Mouse (Mus musculus) adrenal gland, adult 8-10 months (tissue): ENCODE results near the gene Ano9. TPM values are rescaled to one million over a fixed set of nuclear protein-coding genes. Genes with fewer than 3 reads are reported as not detected.

ENCODE experiments used
- DNase-seq: peaks from one replicate; pipeline ENCODE4 v3.0.0; 2022
- total RNA-seq, 4 experiments: library from RNA; stranded (reverse); gene quantifications; 2 replicates each; pipeline ENCODE4 v1.2.4; 2022

The Ano9 gene
- total RNA-seq, 4 experiments from 2014 or later = 0.21 TPM; not detected in 3

DNA sequence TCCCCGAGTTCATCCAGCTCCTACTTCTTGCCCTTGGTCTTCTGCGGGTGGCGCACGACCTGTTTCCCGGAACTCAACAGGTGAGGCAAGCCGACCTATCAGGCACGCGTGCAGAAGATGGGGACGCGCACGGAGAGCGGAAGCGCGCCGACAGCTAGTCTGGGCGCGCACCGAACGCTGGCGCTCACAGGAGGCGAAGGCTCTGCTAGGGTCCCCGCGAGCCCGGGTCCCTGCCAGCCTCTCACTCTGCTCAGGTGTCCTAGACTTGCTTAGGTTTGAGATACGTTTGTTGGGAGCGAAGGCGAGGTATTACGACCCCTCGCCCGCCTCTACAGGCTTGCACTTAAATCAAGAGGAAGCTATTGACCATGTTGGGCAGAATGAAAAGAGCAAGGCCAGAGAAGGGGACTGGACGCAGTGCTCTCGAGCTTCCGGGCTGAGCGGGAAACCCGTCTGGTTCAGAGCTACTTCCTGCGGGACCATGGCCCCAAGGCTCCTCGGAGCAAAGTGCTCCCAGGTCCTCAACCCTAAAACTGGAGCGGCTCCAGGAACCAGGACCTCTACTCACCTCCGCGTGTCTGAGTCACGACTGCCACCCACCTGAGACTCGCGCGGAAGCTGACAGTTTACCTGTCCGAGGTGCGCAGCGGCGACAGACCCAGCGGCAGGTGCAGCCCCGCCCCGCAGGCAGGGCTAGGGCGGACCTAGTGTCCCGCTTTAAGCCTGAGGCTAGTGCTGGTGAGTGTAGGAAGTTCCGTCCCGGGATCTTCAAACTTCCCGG, 17.5 kb downstream of the Ano9 start, which contains the start of gene Sigirr:
TSS of gene Sigirr (minus strand) at position 662 of the 781 bp plus-strand sequence.
- no peak for DNase-seq

DNA sequence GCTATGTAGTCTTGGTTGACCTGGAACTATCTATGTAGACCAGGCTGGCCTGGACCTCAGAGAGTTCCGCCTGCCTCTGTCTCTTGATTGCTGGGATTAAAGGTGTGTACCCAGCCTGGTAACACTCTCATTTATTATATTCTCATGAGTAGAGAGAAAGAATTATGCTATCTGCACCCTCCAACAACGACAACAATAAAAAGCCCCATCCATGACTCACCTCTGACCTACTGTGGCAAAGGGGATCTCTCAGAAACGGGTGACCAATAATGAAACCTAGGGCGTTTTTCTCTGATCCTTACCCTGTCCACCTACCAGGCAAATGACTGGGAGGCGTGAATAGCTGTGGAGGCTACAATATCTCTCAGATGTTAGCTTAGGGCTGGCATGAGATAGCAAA, 20.4 kb downstream of the Ano9 start:
- no peak for DNase-seq

DNA sequence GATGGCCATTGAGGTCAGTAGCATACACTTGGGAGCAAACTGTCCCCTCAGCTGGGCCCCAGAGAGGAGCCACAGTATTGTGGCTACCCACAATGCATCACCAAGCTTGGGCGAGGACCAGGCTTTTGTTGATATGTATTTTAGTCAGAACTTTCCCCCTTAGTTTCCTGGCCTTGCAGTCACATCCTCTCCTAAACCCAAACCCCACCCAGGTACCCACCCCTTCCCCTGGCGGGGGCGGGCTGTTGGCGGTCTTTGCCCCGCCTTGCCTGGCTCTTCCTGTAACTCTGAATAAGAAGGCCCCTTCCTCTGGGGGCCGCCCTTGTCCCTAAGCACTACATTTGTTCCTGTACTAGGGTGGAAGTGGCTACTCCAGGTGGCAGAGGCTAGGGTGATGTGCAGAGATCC, 21.0 kb downstream of the Ano9 start:
- DNase-seq = peak; percentile 57

DNA sequence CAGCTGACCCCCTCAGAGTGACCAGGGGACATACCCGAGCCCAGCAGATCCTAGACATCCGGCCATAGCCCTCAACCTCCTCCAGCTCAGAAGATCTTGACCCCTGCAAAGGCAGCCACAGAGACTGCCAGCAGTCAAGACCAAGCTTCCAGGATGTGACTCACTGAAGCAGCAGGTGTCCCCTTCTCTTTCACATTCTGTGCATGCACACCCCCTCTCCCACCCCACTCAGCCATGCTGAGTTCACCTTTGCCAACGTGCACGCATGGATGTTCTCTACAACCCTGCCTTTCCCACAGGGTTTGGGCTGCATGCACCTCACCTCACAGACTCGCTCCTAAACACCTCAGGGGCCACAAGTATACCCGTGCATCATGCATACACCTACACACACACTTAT, 21.6 kb downstream of the Ano9 start:
- DNase-seq = no peak

DNA sequence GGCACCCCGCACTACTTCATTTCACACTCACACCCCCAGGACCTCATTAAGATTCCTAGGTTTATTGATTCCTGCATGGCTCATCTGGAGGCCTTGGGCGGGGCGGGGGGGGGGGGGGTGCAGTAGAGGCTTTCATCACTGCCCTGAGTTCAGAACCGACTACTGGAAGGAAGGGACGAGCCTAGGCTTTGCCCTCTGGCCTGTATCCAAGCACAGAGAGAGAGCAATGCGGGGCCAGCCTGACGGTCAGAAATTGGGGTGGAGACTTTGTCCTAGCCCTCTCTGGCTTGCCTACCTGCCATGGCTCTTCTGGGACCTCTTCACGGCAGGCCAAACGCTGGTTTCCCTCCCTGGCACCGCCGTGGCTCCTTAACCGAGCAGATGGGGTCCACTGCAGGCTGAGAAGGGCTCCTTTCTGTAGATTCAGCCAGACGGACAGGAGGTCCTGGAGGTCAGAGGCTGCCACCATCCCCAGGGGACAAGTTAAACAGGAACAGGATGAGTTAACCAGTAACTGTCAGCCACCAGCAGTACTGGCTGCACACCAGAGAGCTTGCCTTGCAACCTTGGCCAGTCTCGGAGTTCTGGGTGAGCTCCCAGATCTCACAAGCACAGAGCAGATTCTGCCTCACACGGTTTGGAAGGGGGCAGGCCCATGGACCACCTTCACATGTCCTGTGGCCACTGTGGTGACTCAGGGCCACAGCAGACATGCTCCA, 23.0 kb downstream of the Ano9 start:
- no peak for DNase-seq

DNA sequence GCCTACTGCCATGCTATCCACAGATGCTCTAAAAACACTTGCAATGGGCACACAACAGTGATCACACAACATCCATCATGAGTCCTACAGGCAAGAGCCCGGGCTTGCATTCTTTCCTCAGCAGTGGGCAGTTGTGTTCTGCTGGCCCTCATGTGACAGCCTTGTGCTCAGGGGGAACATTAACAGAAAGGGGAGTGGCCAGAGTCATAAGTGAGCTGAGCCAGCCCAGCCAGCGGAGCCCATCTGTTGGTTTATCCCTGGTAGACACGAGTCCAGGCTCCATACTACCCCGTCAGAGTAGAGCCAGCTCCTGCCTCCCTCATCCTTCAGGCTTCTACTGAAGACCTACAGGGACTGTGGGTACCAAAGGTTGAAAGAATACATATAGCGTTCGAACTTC, 23.7 kb downstream of the Ano9 start:
- DNase-seq = no peak

DNA sequence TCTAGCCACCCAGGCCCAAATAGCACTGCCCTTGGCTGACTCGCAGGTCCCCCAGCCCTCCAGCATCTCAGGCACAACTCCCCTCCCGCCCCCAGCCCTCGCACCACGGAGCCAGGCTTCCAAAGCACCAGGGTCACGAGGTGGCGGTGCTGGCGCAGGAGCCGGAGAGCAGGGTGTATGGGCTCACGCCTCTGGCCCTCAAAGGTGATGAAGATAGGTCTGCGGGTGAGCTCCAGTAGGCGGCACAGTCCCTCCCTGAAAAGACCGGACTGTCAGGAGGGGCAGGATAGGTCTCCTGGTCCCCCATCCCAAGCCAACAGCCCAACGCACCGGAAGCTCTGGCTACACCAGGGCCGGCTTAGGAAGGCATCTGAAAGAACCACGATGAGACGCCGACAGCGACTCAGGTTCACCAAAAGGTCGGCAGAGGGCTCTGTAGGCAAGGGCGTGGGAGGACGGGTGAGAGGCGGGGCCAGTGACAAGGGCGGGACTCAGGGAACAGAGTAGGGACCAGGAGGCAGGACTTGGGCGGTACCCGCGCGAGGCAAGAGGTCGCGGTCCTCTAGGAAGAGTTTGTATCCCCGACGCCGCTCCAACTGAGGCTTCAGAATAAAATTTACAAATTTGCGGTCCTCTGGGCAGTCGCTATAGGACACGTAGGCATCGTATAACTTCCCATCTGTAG, 25.4 kb downstream of the Ano9 start:
- DNase-seq = peak; percentile 88

DNA sequence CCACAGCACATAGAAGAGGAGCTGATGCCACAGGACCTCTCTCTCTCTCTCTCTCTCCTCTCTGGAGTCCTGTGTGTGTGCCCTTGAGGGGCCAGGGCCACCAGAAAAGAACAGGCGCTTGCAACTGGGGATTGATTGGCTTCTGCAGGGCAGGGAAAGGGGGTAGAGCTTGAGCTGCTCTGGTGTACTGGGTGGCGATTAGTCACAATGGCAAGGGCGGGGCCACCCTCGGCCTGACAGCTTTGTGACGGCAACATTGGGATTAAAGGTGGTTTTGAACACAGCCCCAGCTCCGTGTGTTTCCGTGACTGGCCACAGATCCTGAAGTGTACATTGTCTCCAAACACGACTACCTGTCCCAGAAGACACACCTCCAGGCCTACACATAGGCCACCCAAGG, 27.4 kb downstream of the Ano9 start:
- DNase-seq = no peak

DNA sequence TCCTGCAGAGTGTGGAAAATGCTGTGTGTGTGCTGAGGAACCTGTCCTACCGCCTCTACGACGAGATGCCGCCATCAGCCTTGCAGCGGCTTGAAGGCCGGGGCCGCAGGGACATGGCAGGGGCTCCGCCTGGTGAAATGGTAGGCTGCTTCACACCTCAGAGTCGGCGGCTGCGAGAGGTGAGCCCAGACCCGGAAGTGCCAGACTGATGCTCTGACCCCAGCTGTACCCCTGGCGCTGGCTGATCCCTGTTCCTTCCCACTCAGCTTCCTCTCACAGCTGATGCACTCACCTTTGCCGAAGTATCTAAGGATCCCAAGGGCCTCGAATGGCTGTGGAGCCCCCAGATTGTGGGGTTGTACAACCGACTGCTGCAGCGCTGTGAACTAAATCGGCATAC, 29.1 kb downstream of the Ano9 start:
- DNase-seq = no peak

DNA sequence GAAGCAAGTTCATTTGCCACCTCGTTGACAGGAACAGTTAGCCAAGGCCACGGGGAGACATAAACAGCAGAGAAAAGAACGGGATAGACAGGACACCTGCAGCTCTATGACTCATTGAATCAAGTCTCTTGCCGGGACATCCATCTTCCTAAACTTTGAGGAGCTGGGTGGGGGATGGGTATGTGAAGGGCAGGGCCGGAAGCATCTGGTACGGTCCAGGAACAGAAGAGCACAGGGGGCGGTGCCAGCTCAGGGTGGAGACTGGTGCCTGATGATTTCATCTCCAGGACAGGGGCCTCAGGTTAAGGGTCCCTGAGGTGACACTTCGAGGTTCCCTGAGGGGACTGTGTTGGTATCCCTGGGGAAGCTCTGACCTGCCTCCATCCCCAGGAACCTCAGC, 29.7 kb downstream of the Ano9 start:
- no peak for DNase-seq

DNA sequence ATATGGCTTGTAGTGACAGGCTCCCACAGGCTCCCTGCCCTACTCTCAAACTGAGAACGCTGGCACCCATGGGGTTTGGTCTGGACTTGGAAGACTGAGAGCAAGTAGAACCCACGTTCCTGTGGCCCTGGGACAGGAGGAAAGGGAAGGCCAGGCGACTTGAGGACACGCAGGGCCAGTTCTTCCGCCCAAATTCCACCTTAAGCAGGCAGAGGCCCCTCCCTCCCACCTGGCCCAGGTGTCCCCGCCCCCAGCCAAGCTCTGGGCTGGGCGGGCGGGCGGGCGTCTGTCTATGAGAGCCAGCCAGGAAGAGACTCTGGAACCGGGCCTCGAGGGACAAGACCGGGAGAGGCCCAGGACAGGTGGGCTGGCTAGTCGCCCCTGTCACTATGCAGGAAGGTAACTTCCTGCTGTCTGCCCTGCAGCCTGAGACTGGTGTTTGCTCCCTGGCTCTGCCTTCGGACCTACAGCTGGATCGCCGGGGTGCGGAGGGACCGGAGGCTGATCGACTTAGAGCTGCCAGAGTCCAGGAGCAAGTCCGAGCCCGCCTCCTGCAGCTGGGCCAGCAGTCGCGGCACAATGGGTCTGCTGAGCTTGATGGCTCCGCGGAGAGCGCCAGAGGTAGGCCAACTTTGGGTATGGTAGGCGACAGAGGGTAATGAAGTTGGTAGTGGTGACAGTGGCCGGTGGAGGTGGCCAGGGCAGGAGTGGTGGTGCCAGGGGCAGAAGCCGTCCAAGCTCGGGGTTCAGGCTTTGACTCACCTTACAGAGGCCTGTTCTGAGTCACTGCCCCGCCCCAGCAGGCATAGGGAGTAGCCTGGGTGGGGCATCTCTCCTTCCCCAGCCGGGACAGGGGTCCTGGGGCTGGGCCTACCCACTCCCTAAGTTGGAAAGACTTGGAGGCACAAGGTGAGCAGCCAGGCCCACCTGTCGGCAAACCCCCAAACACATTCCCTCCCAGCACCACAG, 37.8 kb downstream of the Ano9 start:
- no peak for DNase-seq

DNA sequence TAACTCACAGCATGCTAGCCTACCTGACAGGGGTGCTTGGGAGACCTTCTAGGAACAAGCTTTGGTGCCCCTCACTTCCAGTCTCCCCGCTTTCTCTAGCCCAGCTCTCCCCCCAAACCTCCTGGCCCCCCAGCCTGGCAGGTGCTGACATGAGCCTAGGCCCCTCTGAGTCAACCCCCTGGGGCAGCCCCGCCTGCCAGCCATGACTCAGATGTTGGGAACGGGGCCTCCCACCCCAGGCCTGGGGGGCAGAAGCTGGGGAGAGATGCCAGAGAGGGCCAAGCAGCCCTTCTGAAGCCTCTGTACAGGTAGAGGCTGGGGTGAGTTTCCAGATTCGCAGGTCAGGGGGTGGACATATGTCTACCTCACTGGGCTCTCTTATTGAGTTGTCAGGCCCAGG, 38.7 kb downstream of the Ano9 start:
- no peak for DNase-seq

DNA sequence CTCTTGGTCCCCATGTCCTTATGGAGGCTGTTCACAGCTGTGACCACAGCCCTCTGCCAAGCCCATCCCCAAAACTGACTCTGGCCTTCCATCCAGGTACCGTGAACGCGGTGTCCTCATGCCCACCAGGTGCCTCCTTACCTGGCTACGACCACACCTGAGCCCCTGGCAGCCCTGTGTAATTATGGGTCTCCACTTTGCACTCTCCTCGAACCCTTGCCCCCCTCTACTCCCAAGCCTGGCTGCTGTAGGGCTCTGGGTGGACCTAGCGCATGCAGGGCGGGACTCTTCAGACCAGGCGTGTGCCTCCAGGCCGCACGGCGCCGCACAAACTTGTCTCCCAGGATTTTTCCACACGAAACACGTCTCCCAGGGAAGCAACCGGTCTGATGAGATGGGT, 39.8 kb downstream of the Ano9 start, which contains the start of gene Pkp3:
TSS of gene Pkp3 (plus strand) at position 378 of the 400 bp plus-strand sequence.
- no peak for DNase-seq

DNA sequence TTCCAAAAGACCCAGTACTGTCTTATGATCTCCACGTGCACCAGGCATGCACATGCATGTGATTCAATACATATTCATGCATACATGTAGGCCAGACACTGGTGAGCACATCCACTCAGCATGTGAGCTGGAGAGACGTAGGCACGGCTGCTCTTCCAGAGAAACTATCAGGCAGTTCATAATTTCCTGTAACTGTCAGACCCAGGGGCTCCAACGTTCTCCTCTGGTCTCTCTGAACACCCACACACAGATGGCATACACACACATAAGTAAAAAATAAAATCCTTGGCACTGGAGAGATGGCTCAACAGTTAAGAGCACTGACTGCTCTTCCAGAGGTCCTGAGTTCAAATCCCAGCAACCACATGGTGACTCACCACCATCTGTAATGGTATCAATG, 43.8 kb downstream of the Ano9 start:
- no peak for DNase-seq

DNA sequence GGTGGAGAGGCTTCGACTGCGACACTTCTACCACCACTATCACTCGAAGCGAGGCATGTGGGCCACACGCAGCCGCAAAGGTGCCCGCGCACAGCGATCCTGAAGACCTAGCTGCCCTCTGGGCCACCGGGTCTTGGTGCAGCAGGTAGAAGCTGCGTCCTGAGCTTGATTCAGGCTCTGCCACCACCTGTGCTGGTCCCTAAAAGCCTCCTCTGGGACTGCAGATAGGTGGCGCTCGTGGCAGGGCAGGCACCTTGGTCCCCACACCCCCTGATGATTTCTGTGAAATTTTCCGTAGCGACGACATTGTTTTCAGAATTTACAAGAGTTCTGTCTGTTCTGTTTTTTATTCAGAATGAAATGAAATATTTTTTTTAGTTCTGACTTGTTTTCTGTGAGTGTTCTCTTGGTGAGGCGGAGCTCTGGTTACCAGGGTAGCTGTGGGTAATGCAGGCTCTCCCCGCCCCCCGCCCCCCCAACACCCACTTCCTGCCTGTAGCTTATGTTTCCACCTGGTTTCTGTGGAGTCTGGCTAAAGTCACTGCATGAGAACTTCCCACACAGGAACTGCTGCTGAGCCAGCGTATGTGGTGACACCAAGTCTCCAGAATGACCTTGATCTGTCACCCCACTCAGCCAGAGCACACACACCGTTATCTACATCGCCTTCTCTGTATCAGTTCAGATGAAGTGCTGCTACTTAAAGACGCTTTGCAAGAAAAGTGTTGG, 45.4 kb downstream of the Ano9 start:
- no peak for DNase-seq

DNA sequence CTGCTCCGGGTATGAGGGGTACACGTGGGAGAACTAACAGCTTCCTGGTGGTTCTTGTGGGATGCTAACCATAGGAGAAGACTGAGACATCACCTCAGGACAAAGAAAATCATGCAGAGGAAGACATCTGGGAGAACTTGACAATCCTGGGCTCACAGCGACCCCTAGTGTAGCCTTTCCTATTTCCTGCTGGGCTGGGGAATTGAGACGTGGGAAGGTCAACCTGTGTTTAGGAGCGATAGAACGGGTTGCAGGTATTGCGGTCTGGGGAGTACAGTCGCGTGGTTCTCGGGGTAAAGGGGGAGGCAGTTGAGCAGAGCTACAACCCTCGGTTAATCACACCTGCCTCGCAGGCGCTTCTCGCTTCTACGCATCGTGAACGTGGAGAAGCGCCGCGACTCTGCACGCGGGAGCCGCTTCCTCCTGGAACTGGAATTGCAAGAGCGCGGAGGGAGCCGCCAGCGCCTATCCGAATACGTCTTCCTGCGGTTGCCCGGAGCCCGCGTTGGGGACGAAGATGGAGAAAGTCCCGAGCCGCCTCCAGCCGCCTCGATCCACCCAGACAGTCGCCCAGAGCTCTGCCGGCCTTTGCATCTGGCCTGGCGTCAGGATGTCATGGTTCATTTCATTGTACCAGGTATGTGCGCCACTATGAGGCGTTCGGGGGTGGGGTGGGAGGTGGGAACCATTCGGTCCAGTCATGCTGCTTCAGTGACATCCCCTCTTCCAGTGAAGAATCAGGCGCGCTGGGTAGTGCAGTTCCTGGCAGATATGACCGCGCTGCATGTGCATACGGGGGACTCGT, 47.3 kb downstream of the Ano9 start:
- peak; percentile 29 for DNase-seq

DNA sequence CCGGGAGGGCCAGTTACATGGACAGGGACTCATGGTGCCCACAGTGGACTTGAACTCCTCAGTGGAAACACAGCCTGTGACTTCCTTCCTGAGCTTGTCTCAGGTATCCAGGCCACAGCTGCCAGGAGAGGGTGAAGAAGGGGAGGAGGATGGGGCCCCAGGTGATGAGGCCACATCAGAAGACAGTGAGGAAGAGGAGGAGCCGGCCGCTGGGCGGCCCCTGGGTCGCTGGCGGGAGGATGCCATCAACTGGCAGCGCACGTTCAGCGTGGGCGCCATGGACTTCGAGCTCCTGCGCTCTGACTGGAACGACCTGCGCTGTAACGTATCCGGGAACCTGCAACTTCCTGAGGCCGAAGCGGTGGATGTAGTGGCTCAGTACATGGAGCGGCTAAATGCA, 49.3 kb downstream of the Ano9 start:
- DNase-seq = no peak

DNA sequence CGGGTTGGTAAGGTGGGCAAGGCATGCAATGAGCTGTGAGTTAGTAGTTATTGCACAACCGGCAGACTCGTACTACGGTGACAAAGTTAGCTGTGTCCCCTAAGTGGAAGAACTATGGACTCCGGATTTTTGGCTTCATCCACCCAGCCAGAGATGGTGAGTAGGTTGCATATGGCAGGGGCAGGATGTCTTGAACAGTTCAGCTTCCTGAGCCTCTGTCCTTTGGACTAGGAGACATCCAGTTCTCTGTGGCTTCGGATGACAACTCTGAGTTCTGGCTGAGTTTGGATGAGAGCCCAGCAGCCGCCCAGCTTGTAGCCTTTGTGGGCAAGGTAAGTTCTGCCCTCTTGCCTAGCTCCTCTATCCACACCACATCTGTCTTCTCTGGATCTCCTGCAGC, 53.0 kb downstream of the Ano9 start:
- DNase-seq = no peak

DNA sequence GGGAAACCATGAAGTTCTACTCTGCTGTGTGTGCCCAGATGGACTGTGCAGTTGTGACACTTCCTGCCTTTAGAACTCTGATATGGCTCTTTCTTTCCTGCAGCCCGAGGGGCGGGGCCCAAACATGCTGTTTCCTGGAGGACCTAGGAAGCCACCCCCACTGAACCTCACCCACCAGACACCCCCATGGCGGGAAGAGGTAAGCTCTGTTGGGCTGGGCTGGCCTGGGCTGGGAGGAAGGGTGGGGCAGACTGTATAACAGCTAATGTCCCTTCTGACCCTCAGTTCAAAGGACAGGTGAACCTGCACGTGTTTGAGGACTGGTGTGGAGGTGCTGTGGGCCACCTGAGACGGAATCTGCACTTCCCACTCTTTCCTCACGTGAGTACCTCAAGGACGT, 53.4 kb downstream of the Ano9 start:
- no peak for DNase-seq

DNA sequence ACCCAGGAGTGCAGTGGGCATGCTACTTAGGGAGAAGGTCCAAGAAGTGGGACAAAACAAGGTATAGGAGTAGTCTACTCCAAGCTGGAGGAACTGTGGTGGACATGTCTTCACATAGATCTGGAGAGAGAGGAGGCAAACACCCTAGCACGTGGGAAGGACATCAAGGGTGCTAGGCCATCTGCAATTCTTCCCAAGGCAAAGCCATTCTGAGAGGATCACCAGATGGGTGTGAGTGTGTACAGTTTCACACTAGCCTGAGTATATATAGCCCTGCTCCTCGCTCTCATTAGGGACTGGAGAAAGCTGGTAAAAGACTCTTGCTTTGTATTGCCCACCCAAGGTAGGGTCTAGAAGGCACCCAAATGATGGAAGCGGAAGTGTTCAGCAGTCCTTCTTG, 54.3 kb downstream of the Ano9 start:
- DNase-seq = no peak

DNA sequence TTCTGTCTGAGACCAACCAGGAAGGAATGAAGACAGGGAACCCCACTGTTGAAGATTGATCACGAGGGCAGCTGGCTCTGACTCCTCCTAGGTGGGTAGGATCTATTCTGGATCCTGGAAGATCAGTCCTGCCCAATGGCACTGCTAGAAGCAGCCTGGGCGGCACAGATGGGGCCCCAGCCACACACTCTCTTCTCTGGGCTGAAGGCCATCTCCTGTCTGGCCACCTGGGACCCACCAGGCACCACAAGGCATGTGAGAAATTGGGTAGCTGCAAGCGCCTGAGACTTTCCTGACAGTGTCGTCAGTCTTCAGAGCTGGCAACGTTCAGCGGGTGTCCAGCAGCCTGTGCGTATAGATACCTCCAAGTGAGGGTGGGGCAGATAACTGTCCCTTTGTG, 55.1 kb downstream of the Ano9 start:
- no peak for DNase-seq
